Mouse (Mus musculus) heart, adult 8-10 months (tissue): ENCODE results near the gene Krtap4-7. TPM values are rescaled to one million over a fixed set of nuclear protein-coding genes. Genes with fewer than 3 reads are reported as not detected.
"Not testable (repeated sequence)": the region's sequence is repeated elsewhere in the genome, so short reads cannot be mapped to it uniquely, and the experiment has no call there.

Experiments
- DNase-seq: peaks from one replicate; pipeline ENCODE4 v3.0.0; 2022; ENCODE audit warnings: low spot score
- total RNA-seq, 4 experiments: library from RNA; stranded (reverse); gene quantifications; 2 replicates each; pipeline ENCODE4 v1.2.4; 2022

The Krtap4-7 gene
- not detected for total RNA-seq

DNA sequence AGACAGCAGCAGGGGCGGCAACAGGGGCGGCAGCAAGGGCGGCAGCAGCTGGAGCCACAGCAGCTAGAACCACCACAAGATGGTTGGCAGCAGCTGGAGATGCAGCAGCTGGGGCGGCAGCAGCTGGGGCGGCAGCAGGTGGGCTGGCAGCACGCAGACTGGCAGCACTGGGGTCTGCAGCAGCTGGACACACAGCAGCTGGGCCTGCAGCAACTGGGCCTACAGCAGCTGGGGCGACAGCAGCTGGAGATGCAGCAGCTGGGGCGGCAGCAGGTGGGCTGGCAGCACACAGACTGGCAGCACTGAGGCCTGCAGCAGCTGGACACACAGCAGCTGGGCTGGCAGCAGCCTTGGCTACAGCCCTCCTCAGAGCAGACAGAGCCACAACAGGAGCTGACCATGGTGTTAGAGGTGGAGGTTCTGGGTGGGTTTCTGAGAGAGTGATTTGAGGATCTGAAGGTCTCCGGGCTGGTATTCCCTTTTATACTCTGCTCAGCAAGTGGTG is at the start of gene Krtap4-7:
Gene Krtap4-7 (minus strand): TSS at position 455 of the 505 bp plus-strand sequence.
- DNase-seq, result not testable (repeated sequence)

DNA sequence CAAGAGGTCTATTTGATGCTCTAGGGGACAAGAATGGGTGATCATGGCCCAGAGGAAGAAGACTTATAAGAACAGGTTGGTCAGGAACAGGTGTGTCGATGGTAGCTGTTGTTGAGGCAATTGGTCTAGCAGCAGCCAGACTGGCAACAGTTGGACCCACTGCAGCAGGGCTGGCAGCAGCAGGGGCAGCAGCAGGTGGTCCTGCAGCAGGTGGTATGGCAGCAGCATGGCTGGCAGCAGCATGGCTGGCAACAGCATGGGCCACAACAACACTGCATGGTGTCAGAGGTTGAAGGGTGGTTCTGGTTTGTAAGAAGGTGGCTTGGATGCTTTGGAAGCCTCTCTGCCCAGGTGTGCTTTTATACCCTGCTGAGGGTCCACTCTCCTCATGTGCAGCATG is 46.6 kb upstream of the Krtap4-7 start, which contains the start of gene Gm14190:
Gene Gm14190 (minus strand): TSS at position 278 of the 400 bp plus-strand sequence.
- DNase-seq, result no peak

DNA sequence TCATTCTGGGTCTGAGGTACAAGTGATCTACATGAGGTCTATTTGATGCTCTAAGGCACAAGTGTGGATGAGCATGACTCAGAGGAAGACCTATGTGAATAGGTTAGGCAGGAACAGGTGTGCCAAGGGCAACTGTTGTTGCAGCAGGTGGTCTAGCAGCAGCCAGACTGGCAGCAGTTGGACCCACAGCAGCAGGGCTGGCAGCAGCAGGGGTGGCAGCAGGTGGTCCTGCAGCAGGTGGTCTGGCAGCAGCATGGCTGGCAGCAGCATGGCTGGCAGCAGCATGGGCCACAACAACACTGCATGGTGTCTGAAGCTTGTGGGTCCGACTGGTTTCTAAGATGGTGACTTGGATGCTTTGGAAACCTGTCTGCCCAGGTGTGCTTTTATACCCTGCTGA is 41.3 kb upstream of the Krtap4-7 start:
- not testable (repeated sequence) for DNase-seq

DNA sequence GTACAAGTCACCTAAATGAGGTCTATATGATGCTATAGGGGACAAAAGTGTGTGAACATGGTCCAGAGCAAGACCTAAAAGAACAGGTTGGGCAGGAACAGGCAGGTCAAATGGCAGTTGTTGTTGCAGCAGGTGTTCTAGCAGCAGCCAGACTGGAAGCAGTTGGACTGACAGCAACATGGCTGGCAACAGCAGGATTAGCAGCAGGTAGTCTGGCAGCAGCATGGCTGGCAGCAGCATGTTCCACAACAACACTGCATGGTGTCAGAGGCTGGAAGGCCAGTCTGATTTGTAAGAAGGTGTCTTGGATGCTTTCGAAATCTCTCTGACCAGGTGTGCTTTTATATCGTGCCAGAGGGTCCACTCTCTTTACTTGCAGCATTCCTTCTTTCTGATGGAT is 39.6 kb upstream of the Krtap4-7 start:
- DNase-seq, result no peak

DNA sequence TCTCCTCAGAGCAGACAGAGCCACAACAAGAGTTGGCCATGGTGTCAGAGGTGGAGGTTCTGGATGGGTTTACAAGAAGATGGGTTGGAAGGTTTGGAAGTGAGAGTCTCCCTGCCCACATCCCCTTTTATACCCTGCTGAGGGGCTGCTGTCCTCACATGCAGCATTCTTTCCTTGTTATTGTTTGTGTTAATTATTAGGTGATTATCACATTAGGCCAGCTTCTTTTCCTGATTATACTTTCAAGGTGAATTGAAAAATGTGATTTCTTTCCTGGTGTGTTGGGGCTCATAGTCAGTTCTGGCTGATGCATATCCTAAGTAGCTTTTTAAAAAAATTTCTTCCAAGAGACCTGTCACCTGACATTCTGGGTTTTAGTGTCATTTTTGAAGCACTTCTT is 22.0 kb upstream of the Krtap4-7 start, which contains the start of gene Krtap4-6:
Gene Krtap4-6 (minus strand): TSS at position 101 of the 400 bp plus-strand sequence.
- DNase-seq, result no peak

DNA sequence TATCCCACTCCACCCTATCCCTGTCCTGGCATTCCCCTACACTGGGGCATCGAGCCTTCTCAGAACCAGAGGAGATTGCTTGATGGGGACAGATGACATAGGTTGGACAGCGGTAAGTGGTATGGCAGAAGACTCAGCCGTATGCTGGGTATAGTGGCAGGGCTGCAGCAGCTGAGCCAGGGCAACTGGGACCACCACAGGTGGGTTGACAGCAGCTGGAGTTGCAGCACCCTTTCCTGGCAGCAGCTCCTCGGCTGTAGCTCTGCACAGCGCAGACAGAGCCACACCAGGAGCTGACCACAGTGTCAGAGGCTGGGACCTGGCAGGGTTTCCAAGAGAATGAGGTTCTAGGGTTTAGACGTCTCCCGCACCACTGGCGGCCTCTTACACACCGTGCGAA is 18.9 kb upstream of the Krtap4-7 start:
- DNase-seq, result no peak

DNA sequence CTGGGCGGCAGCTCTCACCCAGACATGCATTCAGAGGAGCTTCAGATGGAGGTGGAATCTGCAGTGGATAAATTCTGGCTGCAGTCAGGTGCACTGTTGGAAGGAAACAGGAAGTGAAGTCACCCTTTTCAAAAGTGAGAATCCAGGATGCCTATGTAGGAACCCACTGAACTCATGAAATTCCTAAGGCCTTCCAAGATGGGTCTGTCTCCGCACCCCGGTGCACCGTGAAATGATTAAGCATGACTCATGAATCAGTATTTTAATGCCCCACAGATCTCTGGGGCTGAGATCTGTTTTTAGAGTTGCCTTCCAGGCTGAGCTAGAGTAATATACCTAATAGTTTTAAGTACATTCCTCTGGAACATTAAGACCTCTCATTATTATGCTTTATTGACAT is 15.4 kb upstream of the Krtap4-7 start:
- DNase-seq, result no peak

DNA sequence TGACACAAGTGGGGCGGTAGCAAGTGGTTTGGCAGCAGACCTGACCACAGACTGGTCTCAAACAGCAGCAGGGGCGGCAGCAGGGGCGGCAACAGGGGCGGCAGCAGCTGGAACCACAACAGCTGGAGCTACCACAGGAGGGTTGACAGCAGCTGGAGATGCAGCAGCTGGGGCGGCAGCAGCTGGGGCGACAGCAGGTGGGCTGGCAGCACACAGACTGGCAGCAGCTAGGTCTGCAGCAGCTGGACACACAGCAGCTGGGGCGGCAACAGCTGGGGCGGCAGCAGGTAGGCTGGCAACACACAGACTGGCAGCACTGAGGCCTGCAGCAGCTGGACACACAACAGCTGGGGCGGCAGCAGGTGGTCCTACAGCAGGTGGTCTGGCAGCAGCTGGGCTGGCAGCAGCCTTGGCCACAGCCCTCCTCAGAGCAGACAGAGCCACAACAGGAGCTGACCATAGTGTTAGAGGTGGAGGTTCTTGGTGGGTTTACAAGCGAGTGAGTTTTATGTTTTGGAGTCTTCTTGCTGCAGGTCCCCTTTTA is 14.7 kb upstream of the Krtap4-7 start, which contains the start of gene Gm11563:
Gene Gm11563 (minus strand): TSS at position 494 of the 544 bp plus-strand sequence.
- DNase-seq, result not testable (repeated sequence)

DNA sequence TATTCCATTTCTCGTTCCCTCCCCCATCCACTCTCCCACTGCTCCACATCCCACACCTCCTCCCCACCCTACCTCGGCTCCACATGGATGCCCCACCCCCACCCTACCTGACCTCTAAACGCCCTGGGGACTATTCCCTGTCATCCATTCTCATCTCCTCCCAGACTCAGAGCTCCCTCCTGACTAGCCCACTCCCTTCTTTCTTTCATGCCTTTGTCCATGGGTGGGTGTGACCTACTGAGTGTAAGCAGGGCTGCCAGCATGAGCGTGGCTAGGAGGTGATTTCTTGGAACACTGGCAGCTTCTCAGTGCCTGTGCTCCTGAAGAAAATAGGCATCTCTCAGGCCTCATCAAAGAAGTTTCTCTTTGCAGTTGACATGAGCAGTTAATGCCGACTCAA is 13.2 kb upstream of the Krtap4-7 start:
- DNase-seq, result no peak

DNA sequence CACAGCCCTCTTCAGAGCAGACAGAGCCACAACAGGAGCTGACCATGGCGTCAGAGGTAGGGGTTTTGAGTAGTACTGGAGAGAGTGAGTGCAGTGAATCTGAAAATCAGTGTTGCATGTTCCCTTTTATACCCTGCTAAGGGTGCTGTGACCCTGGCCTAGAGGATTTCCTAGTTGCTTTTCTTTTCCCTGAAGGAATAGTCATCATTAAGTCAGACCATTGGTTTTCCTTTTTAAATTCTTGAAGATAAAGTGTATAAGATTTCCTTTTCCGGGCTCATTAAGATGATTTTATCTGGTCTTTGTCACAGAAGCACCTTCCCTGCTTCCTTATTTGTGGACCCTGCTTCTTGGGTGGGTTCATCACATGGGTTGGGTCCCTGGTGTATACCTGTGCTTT is 6.2 kb upstream of the Krtap4-7 start, which contains the start of gene Gm11555:
Gene Gm11555 (minus strand): TSS at position 101 of the 400 bp plus-strand sequence.
- DNase-seq, result no peak

DNA sequence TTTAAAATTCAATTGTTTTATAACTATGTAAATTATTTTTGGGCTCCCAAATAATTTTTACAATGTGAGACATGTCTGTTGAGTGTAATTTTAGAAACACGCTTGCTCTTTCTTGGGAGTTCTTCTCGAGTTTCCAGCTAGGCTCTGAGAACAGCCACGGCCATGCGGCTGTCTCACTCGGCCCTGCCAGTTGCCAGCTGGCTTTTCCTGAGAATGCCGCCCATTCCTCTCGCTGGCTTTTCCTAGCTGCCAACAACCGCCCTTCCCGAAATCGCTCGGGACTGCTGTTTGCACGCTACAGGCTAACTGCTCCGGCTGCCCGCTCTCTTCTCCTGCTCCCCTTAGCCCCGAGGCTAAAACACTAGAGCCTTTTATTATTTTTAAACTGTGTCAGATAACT is 2.6 kb upstream of the Krtap4-7 start:
- DNase-seq, result no peak

DNA sequence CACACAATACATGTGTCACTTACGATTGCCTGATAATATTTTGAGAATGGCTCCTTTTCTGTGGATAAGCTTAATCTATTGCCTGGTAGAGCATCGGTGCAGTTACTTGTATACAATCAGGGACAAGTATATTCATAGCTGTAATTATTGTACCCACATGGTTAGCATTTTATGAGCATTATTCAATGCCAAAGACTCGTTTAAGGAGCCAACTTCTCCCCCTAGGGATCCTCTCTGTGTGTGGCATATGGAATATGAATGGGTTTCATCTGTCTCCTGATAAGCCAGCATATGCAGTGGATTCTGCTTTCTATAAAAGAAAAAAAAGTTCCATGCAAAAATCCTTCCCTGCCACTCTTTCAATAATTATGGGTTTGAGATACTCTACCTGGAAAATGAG is 462 bp upstream of the Krtap4-7 start:
- no peak for DNase-seq

DNA sequence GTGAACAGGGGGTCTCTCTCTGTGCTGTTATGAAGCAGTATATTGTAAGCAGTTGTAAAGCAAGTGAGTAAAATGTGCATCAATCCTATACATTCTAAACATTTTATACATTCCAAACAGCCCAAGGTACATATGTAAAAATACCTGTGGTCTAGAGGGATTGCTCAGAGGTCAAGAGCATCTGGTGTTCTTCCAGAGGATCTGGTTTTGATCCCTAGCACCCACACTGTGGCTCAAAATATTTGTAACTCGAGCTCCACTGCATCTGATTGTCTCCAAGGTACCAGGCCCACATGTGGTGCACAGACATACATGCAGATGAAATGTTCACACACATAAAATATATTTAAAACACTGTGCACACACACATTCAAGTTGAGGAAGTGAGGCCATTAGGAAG is 3.0 kb downstream of the Krtap4-7 start:
- DNase-seq, result no peak

DNA sequence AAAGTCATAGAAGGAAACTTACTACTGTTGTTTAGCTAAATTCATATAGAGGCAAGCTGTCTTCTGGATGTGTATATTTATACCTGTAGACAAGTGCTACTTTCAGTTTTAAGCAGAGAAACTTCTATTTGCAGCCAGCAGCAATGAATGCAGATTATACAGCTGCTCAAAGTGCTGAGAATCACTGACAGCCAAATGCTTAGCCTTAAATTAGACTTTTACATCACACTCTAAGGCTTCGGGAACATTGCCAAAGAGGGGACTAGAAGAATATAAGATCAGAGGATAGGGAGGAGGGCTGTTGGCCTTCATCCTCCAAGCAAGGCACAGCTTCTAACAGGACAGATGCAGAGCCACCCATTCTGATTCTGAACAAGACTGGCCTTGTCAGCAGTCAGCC is 6.8 kb downstream of the Krtap4-7 start:
- DNase-seq, result no peak

DNA sequence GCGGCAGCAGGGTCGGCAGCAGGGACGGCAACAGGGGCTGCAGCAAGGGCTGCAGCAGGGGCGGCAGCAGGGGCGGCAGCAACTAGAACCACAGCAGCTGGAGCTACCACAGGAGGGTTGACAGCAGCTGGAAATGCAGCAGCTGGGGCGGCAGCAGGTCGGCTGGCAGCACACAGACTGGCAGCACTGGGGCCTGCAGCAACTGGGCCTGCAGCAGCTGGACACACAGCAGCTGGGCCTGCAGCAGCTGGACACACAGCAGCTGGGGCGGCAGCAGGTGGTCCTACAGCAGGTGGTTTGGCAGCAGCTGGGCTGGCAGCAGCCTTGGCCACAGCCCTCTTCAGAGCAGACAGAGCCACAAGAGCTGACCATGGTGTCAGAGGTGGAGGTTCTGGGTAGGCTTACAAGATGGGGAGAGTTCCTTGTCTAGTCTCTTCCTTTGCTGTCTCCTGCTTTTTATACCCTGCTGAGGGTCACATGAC is 9.2 kb downstream of the Krtap4-7 start, which contains the start of gene Krtap4-2:
Gene Krtap4-2 (minus strand): TSS at position 432 of the 482 bp plus-strand sequence.
- no peak for DNase-seq

DNA sequence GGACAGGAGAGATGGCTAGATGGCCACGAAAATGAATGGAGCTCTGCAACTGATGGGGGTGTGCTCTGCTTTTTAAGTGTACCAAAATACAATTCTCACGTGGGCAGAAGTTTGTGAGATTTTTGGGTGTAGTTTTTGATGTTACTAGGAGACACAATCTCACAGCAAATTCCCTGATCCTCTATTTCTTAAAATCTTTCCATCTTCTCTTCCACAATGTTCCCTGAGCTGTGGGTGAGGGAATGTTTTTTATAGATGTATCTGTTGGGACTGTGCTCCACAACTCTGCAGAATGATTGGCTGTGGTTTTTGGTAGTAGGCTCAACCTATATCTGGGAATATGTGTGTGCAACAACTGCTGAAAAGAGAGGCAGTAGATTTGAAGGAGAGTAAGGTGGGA is 10.6 kb downstream of the Krtap4-7 start:
- no peak for DNase-seq

DNA sequence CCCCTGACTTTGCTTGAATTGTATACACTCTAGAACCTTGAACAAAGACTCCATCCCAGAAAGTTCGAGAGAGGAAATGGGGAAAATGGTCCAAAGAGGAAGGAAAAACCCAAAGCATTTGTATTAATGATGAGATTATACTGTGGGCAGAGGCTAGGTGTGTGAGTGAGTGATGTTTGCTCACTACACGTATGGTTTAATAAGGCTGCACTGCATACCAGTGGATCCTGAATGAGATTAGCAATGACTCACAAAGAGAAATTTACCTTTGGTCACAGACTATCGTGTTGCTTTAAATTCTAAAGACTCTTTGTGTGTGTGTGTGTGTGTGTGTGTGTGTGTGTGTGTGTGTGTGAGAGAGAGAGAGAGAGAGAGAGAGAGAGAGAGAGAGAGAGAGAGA is 13.0 kb downstream of the Krtap4-7 start:
- DNase-seq, result no peak

DNA sequence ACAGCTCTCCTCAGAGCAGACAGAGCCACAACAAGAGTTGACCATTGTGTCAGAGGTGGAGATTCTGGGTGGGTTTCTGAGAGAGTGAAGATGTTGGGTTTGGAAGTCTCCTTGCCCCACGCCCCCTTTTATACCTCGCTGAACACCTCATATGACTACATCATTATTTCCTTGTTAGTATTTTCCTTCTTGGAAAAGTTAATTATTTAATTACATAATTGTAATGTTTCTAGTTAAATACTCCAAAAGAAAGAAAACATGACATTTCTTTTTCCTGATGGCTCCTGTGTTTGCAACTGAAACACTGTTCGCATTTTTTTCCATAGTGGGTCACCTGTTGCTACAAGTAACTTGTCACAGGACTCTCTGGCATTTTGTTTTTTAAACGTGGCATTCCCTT is 15.8 kb downstream of the Krtap4-7 start, which contains the start of gene Krtap4-1:
Gene Krtap4-1 (minus strand): TSS at position 101 of the 400 bp plus-strand sequence.
- no peak for DNase-seq

DNA sequence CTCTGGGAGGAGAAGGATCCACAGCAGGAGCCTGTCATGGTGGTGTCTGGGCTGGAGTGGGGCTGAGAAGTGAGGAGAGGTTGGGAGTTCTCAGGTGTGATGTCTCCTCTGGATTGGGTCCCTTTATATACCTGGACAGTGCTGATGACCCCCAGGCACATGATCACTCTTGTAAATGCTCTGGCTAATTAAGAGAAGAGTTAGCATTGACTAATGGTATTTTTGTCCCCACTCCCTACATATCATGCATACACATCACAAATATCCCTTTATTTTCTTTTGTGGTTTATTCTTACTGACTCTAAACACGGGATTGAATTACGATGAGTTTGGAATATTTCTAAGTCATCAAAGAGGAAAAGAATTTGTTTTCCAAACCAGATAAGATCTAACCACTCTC is 23.6 kb downstream of the Krtap4-7 start, which contains the start of gene Gm11562:
Gene Gm11562 (minus strand): TSS at position 101 of the 400 bp plus-strand sequence.
- no peak for DNase-seq

DNA sequence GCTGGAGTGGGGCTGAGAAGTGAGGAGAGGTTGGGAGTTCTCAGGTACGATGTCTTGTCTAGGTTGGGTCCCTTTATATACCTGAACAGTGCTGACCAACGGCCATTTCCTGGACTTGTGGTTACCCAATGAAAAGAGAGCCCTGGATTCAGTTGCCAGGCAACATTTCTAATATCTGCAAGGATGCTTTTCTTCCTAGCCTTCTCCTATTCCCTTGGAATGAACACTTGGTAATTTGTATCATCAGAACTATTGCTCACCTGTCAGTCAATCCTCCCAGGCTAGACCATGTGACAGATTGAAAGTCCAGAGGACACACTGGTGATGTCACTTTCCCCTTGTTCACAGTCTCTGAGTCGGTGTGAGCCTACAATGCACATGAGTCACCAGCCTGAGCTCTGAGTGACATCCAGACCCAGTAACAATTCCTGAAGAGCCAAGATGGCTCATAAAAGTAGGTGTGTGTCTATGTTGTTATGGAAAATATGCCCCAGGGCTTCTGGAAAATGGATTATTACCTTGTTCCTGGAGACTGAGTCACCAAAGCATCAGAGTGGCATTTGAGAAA is 29.0 kb downstream of the Krtap4-7 start, which contains the start of gene Krtap2-4:
Gene Krtap2-4 (minus strand): TSS at position 51 of the 568 bp plus-strand sequence.
- DNase-seq, result no peak

DNA sequence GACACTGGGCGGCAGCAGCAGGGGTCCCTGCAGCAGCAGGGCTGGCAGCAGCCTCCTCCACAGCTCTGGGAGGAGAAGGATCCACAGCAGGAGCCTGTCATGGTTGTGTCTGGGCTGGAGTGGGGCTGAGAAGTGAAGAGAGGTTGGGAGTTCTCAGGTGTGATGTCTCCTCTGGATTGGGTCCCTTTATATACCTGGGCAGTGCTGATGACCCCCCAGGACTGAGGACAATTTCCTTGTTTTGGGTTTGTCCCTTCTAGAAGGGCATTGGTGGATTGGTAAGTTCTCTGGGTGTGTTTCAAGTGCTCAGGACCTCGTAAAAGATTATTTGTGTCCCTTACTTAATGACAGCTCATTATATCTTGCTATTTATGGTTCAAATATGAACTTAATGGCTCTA is 33.8 kb downstream of the Krtap4-7 start, which contains the start of gene Gm11937:
Gene Gm11937 (minus strand): TSS at position 101 of the 400 bp plus-strand sequence.
- DNase-seq, result not testable (repeated sequence)

DNA sequence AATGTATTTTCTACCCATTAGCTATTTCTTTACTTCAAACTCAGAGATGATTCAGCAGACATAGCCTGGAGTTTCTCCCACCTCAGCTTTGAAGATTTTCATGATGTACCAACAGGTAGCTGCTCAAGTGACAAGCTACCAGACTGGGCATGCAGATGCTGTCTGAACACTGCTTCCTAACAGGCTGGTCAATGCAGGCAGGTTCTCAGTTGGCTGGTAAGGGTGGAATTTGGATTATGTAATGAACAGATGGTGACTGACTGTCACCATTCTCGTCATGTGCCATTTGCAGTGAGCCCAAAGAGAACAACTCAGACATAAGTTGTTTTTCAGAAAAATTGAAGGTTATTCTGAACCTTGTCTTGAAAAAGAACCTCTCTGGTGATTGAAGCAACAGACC is 34.8 kb downstream of the Krtap4-7 start:
- no peak for DNase-seq

DNA sequence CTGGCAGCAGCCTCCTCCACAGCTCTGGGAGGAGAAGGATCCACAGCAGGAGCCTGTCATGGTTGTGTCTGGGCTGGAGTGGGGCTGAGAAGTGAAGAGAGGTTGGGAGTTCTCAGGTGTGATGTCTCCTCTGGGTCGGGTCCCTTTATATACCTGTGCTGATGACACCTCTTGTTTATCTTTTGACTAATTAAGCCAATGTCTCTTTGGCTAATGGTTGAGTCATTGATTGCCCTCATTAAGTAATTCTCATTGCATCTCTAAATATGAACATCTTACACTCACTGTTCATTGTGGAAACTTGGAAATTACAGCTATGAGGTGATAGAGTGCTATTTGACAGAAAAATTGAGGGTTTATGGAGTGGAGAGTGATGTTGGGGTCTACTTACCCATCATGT is 40.7 kb downstream of the Krtap4-7 start, which contains the start of gene Gm11938:
Gene Gm11938 (minus strand): TSS at position 101 of the 400 bp plus-strand sequence.
- DNase-seq, result not testable (repeated sequence)
